Mouse (Mus musculus) cerebellum, adult 2 months (tissue): ENCODE results near the gene Ptprcap. TPM values are rescaled to one million over a fixed set of nuclear protein-coding genes. Genes with fewer than 3 reads are reported as not detected.
A peak's percentile ranks its signal among the peaks of the same experiment; 100 is the strongest.

Experiments used
- DNase-seq, 2 experiments: peaks; one replicate each; pipeline ENCODE4 v3.0.0; 2021
- H3K27ac ChIP-seq: fragments of 200-500 bp; 2 replicates; pipeline ENCODE4 v1.5.1; 2012; ENCODE audit warnings: low read length, control low read depth, inconsistent platforms; ENCODE audit not compliant: insufficient read depth
- H3K27me3 ChIP-seq: fragments of 200-500 bp; 2 replicates; pipeline ENCODE4 v1.6.1; 2012; ENCODE audit warnings: inconsistent platforms, mild to moderate bottlenecking, low read length, moderate library complexity; ENCODE audit not compliant: control insufficient read depth, insufficient read depth
- H3K4me1 ChIP-seq: fragments of 200-500 bp; 2 replicates; pipeline ENCODE4 v1.6.1; 2011; ENCODE audit warnings: low read length; ENCODE audit not compliant: control insufficient read depth, insufficient read depth
- H3K4me3 ChIP-seq: fragments of 200-500 bp; replicated peaks from 2 replicates; pipeline ENCODE3; 2011; ENCODE audit warnings: mild to moderate bottlenecking, low read depth, low read length, control low read depth; ENCODE audit not compliant: insufficient read depth
- CTCF ChIP-seq: fragments of 200-500 bp; IDR thresholded peaks from 2 replicates; pipeline ENCODE4 v1.5.1; 2011; ENCODE audit warnings: low read depth, mild to moderate bottlenecking, control low read depth, low read length, moderate library complexity, borderline replicate concordance; ENCODE audit not compliant: insufficient read depth
- POLR2A ChIP-seq: fragments of 200-500 bp; IDR thresholded peaks from 2 replicates; pipeline ENCODE4 v1.6.1; 2011; ENCODE audit warnings: low read length, control low read depth, borderline replicate concordance; ENCODE audit not compliant: insufficient read depth
- WGBS: fragments of 180-500 bp; shearing (Covaris S2); methylation state at CpG from one replicate; pipeline ENCODE4 v1.1.7; 2018; 5-methylcytosine and 5-hydroxymethylcytosine counted together
- polyA plus RNA-seq: library from polyadenylated mRNA; depleted of rRNA; stranded (reverse); fragments of >200 nt; gene quantifications from 2 replicates; pipeline ENCODE4 v1.2.3, GENCODE M21; 2012; rRNA removed

Ptprcap gene
- polyA plus RNA-seq, 1 experiment: 0.98 TPM

GRCm38 (mm10) chr19:4197180-4197579 is 43.8 kb downstream of the Ptprcap start:
- no peak for DNase-seq
- Histone ChIP-seq H3K27me3 (no peaks in the 10 kb centered on the region), H3K4me1 (peaks cover 47% of the 10 kb centered on the region), H3K27ac (0 out of 2 replicates have a peak overlapping the region, but pooled peaks have one; percentile 35), H3K4me3 (no peak overlapping the region)
- TF ChIP-seq CTCF (no peak), POLR2A (no peak)
- WGBS: 65% methylated on average over 3 of the region's 3 CpGs

- TF ChIP-seq POLR2A: peak; percentile 97
- TF ChIP-seq CTCF: no peak
- peaks cover 17% of the 10 kb centered on the region for H3K4me1 ChIP-seq
- WGBS: under 1% methylated on average over 34 of the region's 34 CpGs
Measured at GRCm38 (mm10) chr19:4201291-4201909, 48.0 kb downstream of the Ptprcap start, which contains the start of gene Rad9a. Rad9a (minus strand) TSS chr19:4201662.

GRCm38 (mm10) chr19:4202149-4202548 is 48.7 kb downstream of the Ptprcap start:
- no peaks in the 10 kb centered on the region for H3K27me3 ChIP-seq
- DNase-seq: no peak
- peaks cover 10% of the 10 kb centered on the region for H3K4me1 ChIP-seq
- WGBS: 29% methylated on average over 7 of the region's 7 CpGs
- TF ChIP-seq CTCF: no peak
- no peak for TF ChIP-seq POLR2A
- peak overlapping the region; percentile 58 for H3K27ac ChIP-seq
- peak overlapping the region; percentile 74 for H3K4me3 ChIP-seq

More at GRCm38 (mm10) chr19:4201291-4201909, 48.0 kb downstream of the Ptprcap start, which contains the start of gene Rad9a:
- peak within 1 kb of the TSS; percentile 58 for H3K27ac ChIP-seq
- no peaks in the 10 kb centered on the region for H3K27me3 ChIP-seq
- H3K4me3 ChIP-seq: peak within 1 kb of the TSS; percentile 74
- peak; percentile 95 to 97 for DNase-seq

GRCm38 (mm10) chr19:4203148-4203547 is 49.7 kb downstream of the Ptprcap start:
- H3K27ac ChIP-seq: no peak overlapping the region

GRCm38 (mm10) chr19:4203604-4204326 is 50.4 kb downstream of the Ptprcap start:
- Histone ChIP-seq H3K4me3 (no peak overlapping the region), H3K4me1 (peaks cover 7% of the 10 kb centered on the region), H3K27me3 (no peaks in the 10 kb centered on the region), H3K27ac (no peak overlapping the region)
- TF ChIP-seq POLR2A: no peak
- no peak for TF ChIP-seq CTCF
- no peak for DNase-seq
- WGBS: 62% methylated on average over 13 of the region's 13 CpGs

More at GRCm38 (mm10) chr19:4203148-4203547, 49.7 kb downstream of the Ptprcap start:
- DNase-seq: no peak
- Histone ChIP-seq H3K4me3 (no peak overlapping the region), H3K27me3 (no peaks in the 10 kb centered on the region), H3K4me1 (peaks cover 7% of the 10 kb centered on the region)
- TF ChIP-seq CTCF: no peak
- no peak for TF ChIP-seq POLR2A
- 64% methylated on average over 3 of the region's 3 CpGs for WGBS

- TF ChIP-seq POLR2A (no peak), CTCF (no peak)
- Histone ChIP-seq H3K4me3 (no peak overlapping the region), H3K4me1 (peaks cover 7% of the 10 kb centered on the region), H3K27ac (no peak overlapping the region), H3K27me3 (no peaks in the 10 kb centered on the region)
- DNase-seq: no peak
- 67% methylated on average over 4 of the region's 4 CpGs for WGBS
Measured at GRCm38 (mm10) chr19:4204889-4205288, 51.5 kb downstream of the Ptprcap start.

Other genes starting within 250 kb of the Ptprcap start
- 29.9 and 32.3 TPM in 2 replicates for gene Tcirg1, start 246.5 kb upstream of the Ptprcap start, polyA plus RNA-seq
- 363 and 369 TPM in 2 replicates for gene Ndufs8, start 240.8 kb upstream of the Ptprcap start, polyA plus RNA-seq
- gene Aldh3b1, start 223.8 kb upstream of the Ptprcap start, polyA plus RNA-seq: 7.0 and 8.0 TPM in 2 replicates
- gene Unc93b1, start 218.4 kb upstream of the Ptprcap start, polyA plus RNA-seq: 14.3 and 14.5 TPM in 2 replicates
- 0.11 and 0.21 TPM in 2 replicates for gene Aldh3b3, start 195.0 kb upstream of the Ptprcap start, polyA plus RNA-seq
- gene Aldh3b2, start 181.3 kb upstream of the Ptprcap start, polyA plus RNA-seq: 0.32 and 0.36 TPM in 2 replicates
- gene Acy3, start 167.0 kb upstream of the Ptprcap start, polyA plus RNA-seq: 9.7 and 10.8 TPM in 2 replicates
- 0.08 and 0.33 TPM in 2 replicates for gene Tbx10, start 160.9 kb upstream of the Ptprcap start, polyA plus RNA-seq
- gene Nudt8, start 153.0 kb upstream of the Ptprcap start, polyA plus RNA-seq: 8.4 and 9.4 TPM in 2 replicates
- 4.8 and 5.5 TPM in 2 replicates for gene Gm49405, start 153.0 kb upstream of the Ptprcap start, polyA plus RNA-seq
- gene Doc2g, start 150.3 kb upstream of the Ptprcap start, polyA plus RNA-seq: 15.8 and 19.9 TPM in 2 replicates
- 331 and 332 TPM in 2 replicates for gene Ndufv1, start 140.8 kb upstream of the Ptprcap start, polyA plus RNA-seq
- gene Gstp1, start 115.6 kb upstream of the Ptprcap start, polyA plus RNA-seq: 517 and 561 TPM in 2 replicates
- gene Gstp2, start 107.6 kb upstream of the Ptprcap start, polyA plus RNA-seq: 8.0 and 10.0 TPM in 2 replicates
- not detected in 2 replicates for gene Gstp3, start 94.0 kb upstream of the Ptprcap start, polyA plus RNA-seq
- gene Cabp2, start 72.0 kb upstream of the Ptprcap start, polyA plus RNA-seq: 5.5 and 8.0 TPM in 2 replicates
- gene Cdk2ap2, start 56.4 kb upstream of the Ptprcap start, polyA plus RNA-seq: 88.7 and 97.0 TPM in 2 replicates
- 568 and 602 TPM in 2 replicates for gene Pitpnm1, start 53.6 kb upstream of the Ptprcap start, polyA plus RNA-seq
- gene Aip, start 27.7 kb upstream of the Ptprcap start, polyA plus RNA-seq: 207 and 209 TPM in 2 replicates
- 0.11 and 0.13 TPM in 2 replicates for gene Gpr152, start 13.8 kb upstream of the Ptprcap start, polyA plus RNA-seq
- 0.06 and 0.16 TPM in 2 replicates for gene Cabp4, start 9.6 kb upstream of the Ptprcap start, polyA plus RNA-seq
- 240 and 294 TPM in 2 replicates for gene Coro1b, start 5.0 kb upstream of the Ptprcap start, polyA plus RNA-seq
- gene Rps6kb2, start 9.8 kb downstream of the Ptprcap start, polyA plus RNA-seq: 93.6 and 95.0 TPM in 2 replicates
- 25.8 and 31.2 TPM in 2 replicates for gene Carns1, start 21.9 kb downstream of the Ptprcap start, polyA plus RNA-seq
- 1.1 and 1.4 TPM in 2 replicates for gene Tbc1d10c, start 37.7 kb downstream of the Ptprcap start, polyA plus RNA-seq
- gene Ppp1ca, start 38.5 kb downstream of the Ptprcap start, polyA plus RNA-seq: 316 and 348 TPM in 2 replicates
- 31.9 and 37.6 TPM in 2 replicates for gene Rad9a, start 48.1 kb downstream of the Ptprcap start, polyA plus RNA-seq
- gene Clcf1, start 60.6 kb downstream of the Ptprcap start, polyA plus RNA-seq: 4.3 and 5.0 TPM in 2 replicates
- 0.77 TPM in 1 of 2 replicates, not detected in the other for gene AC109138.7, start 60.8 kb downstream of the Ptprcap start, polyA plus RNA-seq
- gene Pold4, start 78.3 kb downstream of the Ptprcap start, polyA plus RNA-seq: 39.3 and 40.1 TPM in 2 replicates
- gene Ssh3, start 115.6 kb downstream of the Ptprcap start, polyA plus RNA-seq: 139 and 151 TPM in 2 replicates
- 74.3 and 76.1 TPM in 2 replicates for gene Ankrd13d, start 129.5 kb downstream of the Ptprcap start, polyA plus RNA-seq
- gene Grk2, start 152.6 kb downstream of the Ptprcap start, polyA plus RNA-seq: 226 and 239 TPM in 2 replicates
- gene Kdm2a, start 244.7 kb downstream of the Ptprcap start, polyA plus RNA-seq: 87.1 and 90.4 TPM in 2 replicates